Mouse (Mus musculus): ENCODE results near the gene Aff3. TPM values are rescaled to one million over a fixed set of nuclear protein-coding genes. Genes with fewer than 3 reads are reported as not detected.
"Not testable (repeated sequence)": the region's sequence is repeated elsewhere in the genome, so short reads cannot be mapped to it uniquely, and the experiment has no call there.

The Aff3 gene
- total RNA-seq, 2 experiments from 2014 or later = 94.2 to 102 TPM

GRCm38 (mm10) chr1:38450677-38451076 is 214.1 kb downstream of the Aff3 start:
- peak; percentile 67 to 79 for DNase-seq (ENCODE audit: low spot score in 2 of 2)
- intact Hi-C loops (cut with DNase I) = no loop called here

GRCm38 (mm10) chr1:38449816-38450478 is 214.8 kb downstream of the Aff3 start:
- intact Hi-C loops (cut with DNase I) = no loop called here
- DNase-seq (ENCODE audit: low spot score in 2 of 2) = peak in 1 of 2 experiments; percentile 72

GRCm38 (mm10) chr1:38448854-38449253 is 215.9 kb downstream of the Aff3 start:
- DNase-seq (ENCODE audit: low spot score in 2 of 2) = peak in 1 of 2 experiments; percentile 62
- intact Hi-C loops (cut with DNase I) = no loop called here

GRCm38 (mm10) chr1:38447581-38447980 is 217.2 kb downstream of the Aff3 start:
- intact Hi-C loops (cut with DNase I) = no loop called here
- DNase-seq (ENCODE audit: low spot score in 2 of 2) = no peak

- peak in 1 of 2 experiments; percentile 71 for DNase-seq (ENCODE audit: low spot score in 2 of 2)
- intact Hi-C loops (cut with DNase I) = no loop called here
Measured at GRCm38 (mm10) chr1:38446152-38446820, 218.5 kb downstream of the Aff3 start.

GRCm38 (mm10) chr1:38442887-38443286 is 221.9 kb downstream of the Aff3 start:
- intact Hi-C loops (cut with DNase I) = no loop called here
- no peak for DNase-seq (ENCODE audit: low spot score in 2 of 2)

GRCm38 (mm10) chr1:38442479-38442878 is 222.3 kb downstream of the Aff3 start:
- intact Hi-C loops (cut with DNase I) = no loop called here
- no peak for DNase-seq (ENCODE audit: low spot score in 2 of 2)

- no peak for DNase-seq (ENCODE audit: low spot score in 2 of 2)
- intact Hi-C loops (cut with DNase I) = no loop called here
Measured at GRCm38 (mm10) chr1:38441800-38442199, 223.0 kb downstream of the Aff3 start.

GRCm38 (mm10) chr1:38440471-38440815 is 224.3 kb downstream of the Aff3 start:
- no peak for DNase-seq (ENCODE audit: low spot score in 2 of 2)

GRCm38 (mm10) chr1:38439751-38440470 is 224.8 kb downstream of the Aff3 start:
- no peak for DNase-seq (ENCODE audit: low spot score in 2 of 2)
- intact Hi-C loops (cut with DNase I) = loop anchor here (2.0 to 5.0 kb wide), 3 partner anchors 72 to 187 kb away; no protein-coding TSS in a partner anchor

More at GRCm38 (mm10) chr1:38440471-38440815, 224.3 kb downstream of the Aff3 start:
- intact Hi-C loops (cut with DNase I) = no loop called here

GRCm38 (mm10) chr1:38438447-38438846 is 226.3 kb downstream of the Aff3 start:
- intact Hi-C loops (cut with DNase I) = loop anchor here (1.0 to 5.0 kb wide), 6 partner anchors 9 to 292 kb away; no protein-coding TSS in a partner anchor
- peak; percentile 80 to 97 for DNase-seq (ENCODE audit: low spot score in 2 of 2)

GRCm38 (mm10) chr1:38437671-38438070 is 227.1 kb downstream of the Aff3 start:
- peak in 1 of 2 experiments; percentile 59 for DNase-seq (ENCODE audit: low spot score in 2 of 2)
- intact Hi-C loops (cut with DNase I) = loop anchor here (1.0 to 5.0 kb wide), 6 partner anchors 8 to 293 kb away; no protein-coding TSS in a partner anchor

- intact Hi-C loops (cut with DNase I) = loop anchor here (5.0 kb wide), 1 partner anchor 76 kb away; no protein-coding TSS in a partner anchor
- DNase-seq (ENCODE audit: low spot score in 2 of 2) = no peak
Measured at GRCm38 (mm10) chr1:38436471-38437340, 228.0 kb downstream of the Aff3 start.

- DNase-seq (ENCODE audit: low spot score in 2 of 2); intact Hi-C loops (cut with DNase I): not testable (repeated sequence)
Measured at GRCm38 (mm10) chr1:38430311-38430710, 234.4 kb downstream of the Aff3 start.

- DNase-seq (ENCODE audit: low spot score in 2 of 2) = peak; percentile 55 to 87
- intact Hi-C loops (cut with DNase I) = loop anchor here (1.0 to 2.0 kb wide), 2 partner anchors 9 to 302 kb away; no protein-coding TSS in a partner anchor
Measured at GRCm38 (mm10) chr1:38428708-38429683, 235.8 kb downstream of the Aff3 start.

GRCm38 (mm10) chr1:38422921-38423320 is 241.8 kb downstream of the Aff3 start:
- intact Hi-C loops (cut with DNase I) = no loop called here
- DNase-seq (ENCODE audit: low spot score in 2 of 2) = no peak

GRCm38 (mm10) chr1:38419331-38419730 is 245.4 kb downstream of the Aff3 start:
- intact Hi-C loops (cut with DNase I) = no loop called here
- DNase-seq (ENCODE audit: low spot score in 2 of 2) = no peak
